Mouse (Mus musculus) hematopoietic stem cell, adult 5-6 weeks (primary cell): ENCODE data around the gene Ccl7. TPM values are rescaled to one million over a fixed set of nuclear protein-coding genes. Genes with fewer than 3 reads are reported as not detected.

Source experiments
- ATAC-seq, 2 experiments: fragments of 125-278 bp in 1 of 2; replicated peaks in 1 of 2; 2 replicates each; pipeline ENCODE4 v1.8.0; 2016 to 2017; ENCODE audit warnings: inconsistent platforms in 2 of 2, mild to moderate bottlenecking in 2 of 2, moderate number of reproducible peaks in 2 of 2, low read depth in 1 of 2, moderate TSS enrichment in 1 of 2; ENCODE audit not compliant: low FRiP score in 2 of 2, poor library complexity in 2 of 2, severe bottlenecking in 2 of 2, insufficient read depth in 1 of 2, low TSS enrichment in 1 of 2
- total RNA-seq: library from RNA; stranded (forward); fragments of 172-1452, 232-1000 nt; gene quantifications from 2 replicates; pipeline ENCODE4 v1.2.3, GENCODE M21; 2017

The Ccl7 gene
- total RNA-seq, 1 experiment from 2014 or later = not detected

GRCm38 (mm10) chr11:82030171-82030570 lies 15.3 kb upstream of the Ccl7 start:
- ATAC-seq = no peak

GRCm38 (mm10) chr11:82032136-82032535 lies 13.4 kb upstream of the Ccl7 start:
- ATAC-seq = no peak

DNA sequence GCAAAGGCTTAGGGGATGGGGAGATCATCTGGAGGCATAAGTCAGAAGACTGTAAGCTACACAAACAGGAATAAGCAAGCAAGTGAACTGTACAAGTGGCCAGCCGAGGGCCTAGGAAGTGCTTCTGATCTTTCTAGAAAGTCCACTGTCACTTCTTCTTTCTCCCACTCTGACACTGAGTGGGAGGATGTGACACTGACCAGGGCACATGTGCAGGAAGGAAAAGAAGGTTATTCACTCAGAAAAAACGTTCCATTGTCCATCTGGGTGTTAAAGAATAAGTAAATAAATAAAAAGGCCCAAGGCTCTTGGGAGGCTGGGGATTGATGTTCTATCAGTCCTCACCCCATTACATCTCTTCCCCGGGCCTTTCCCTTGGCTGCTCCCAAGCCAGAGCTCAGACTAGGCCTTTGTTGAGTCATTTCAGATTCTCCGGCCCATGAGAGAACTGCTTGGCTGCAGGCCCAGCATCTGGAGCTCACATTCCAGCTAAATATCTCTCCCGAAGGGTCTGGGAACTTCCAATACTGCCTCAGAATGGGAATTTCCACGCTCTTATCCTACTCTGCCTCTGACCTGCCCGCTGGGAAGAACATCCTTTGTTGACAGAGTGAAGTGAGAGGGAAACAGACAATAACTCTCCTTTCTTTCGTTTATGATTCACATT lies 12.7 kb upstream of the Ccl7 start:
- no peak for ATAC-seq

DNA sequence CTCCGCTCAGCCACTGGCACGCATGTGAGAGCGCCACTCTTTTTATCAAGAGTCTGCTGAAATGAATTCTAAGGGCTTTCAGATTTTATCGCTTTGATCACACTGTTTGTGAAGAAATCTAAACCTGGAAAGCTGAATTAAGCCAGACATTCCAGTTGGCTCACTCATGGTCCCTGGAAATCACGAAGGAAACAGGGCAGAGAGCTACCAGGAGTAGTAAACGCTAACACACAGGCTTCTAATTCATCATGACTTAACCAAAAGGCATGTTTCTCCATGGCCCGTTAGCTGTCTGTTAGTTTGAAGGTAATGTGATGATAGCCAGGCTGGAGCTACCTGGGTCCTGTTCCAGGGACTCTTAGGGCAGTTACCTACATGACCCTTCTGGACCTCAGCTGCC lies 11.1 kb upstream of the Ccl7 start:
- no peak for ATAC-seq

DNA sequence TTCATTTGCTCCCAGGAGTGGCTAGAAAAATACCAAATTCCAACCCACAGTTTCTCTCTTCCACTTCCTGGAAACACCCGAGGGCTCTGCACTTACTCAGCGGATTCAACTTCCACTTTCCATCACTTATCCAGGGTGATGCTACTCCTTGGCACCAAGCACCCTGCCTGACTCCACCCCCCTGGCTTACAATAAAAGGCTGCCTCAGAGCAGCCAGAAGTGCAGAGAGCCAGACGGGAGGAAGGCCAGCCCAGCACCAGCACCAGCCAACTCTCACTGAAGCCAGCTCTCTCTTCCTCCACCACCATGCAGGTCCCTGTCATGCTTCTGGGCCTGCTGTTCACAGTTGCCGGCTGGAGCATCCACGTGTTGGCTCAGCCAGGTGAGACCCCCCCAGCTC lies 10.2 kb upstream of the Ccl7 start, which contains the start of gene Ccl2:
Gene Ccl2, plus strand, starts transcription at position 216 of the 400 bp plus-strand sequence.
- ATAC-seq = peak; percentile 92

DNA sequence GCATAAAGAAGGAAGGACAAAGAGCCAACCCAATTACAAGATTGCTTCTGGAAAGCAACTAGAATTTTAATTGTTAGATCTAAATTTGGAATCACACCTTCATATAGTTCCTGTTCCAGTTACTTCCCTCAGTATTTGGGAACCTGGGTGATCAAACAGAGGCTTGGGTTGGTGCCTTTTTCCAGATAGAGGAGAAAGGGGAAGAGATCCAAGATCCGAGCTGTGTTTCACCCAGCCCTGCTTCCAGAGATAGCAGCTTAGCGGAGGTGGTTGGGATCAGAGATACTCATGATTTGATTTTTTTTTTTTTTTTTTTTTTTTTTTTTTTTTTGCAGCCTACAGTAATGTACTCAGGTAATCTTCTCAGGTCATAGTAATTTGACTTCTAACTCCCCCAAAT lies 9.7 kb upstream of the Ccl7 start:
- ATAC-seq = no peak

DNA sequence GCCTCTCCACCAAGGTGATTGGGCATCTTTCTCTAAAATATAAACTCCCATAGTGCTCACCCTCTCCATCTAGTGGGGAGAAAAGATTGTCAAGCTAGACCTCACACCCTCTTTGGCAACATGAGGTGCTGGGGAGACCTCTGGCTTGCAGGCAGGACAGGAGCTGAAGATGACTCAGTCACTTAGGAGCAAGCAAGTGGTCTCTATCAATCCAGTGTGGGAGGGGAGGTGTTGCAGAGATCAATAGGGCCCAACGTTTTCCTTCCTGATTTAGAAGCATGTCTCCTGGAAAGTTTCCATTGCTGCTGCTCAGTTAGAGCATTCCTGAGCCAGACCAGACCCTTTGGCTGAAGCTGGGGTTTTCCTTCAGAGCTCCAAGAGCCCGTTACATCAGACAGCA lies 7.0 kb upstream of the Ccl7 start, which contains the start of gene Gm17268:
Gene Gm17268, minus strand, starts transcription at position 28 of the 400 bp plus-strand sequence.
- ATAC-seq = no peak

DNA sequence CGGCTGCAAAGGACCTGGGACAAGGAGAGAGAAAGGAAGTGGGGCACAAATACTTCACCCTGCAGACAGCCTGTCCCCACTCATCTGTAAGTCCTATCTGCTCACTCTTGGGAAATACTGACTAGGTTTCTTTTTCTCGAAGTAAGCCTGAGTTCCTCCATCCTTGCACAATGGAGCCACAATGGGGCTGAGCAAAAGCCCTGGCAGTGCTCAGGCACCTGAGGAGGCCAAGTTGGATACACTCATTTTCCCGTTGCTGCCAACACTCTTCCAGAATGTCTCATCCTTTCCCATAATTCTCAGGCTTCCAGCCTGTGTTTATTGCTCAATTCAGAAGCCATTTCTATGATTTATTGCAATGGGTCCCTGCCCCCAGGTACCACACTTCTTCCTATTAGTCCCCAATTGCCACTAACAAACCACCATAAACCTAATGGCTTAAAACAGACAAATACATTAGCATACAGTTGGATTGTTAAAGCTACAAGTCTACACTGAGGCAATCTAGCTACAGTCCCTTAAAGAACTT lies 6.3 kb upstream of the Ccl7 start:
- no peak for ATAC-seq

DNA sequence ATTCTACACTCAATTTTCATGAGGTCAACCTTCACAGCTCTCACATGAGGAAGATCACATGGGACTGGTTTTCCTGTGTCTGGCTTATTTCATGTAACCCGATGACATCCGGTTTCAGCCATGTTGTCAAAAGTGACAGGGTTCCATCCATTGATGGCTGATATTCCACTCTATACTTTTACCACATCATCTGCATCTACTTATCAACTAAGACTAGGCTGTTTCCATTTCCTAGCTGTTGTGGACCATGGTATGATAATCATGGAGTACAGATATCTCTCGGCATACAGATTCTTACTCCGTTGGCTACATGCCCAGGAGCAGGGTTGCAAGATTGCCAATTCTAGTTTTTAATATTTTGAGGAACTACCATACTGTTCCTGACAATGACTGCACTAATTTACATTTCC lies 3.8 kb upstream of the Ccl7 start:
- ATAC-seq = peak; percentile 52 to 71

- 0 out of 4 replicates have a peak, but pooled peaks of 1 of the 2 experiments have one; percentile 12 for ATAC-seq
These were observed 2.4 kb downstream of the Ccl7 start for GRCm38 (mm10) chr11:82047746-82048415.

GRCm38 (mm10) chr11:82053849-82054248 lies 8.3 kb downstream of the Ccl7 start:
- ATAC-seq = no peak

GRCm38 (mm10) chr11:82057646-82058045 lies 12.1 kb downstream of the Ccl7 start, which contains the start of gene Ccl11:
Gene Ccl11, plus strand, starts transcription at chr11:82057823.
- ATAC-seq = no peak

- ATAC-seq = no peak
These were observed 16.7 kb downstream of the Ccl7 start for GRCm38 (mm10) chr11:82062226-82062625.

GRCm38 (mm10) chr11:82063454-82063853 lies 17.9 kb downstream of the Ccl7 start:
- no peak for ATAC-seq

DNA sequence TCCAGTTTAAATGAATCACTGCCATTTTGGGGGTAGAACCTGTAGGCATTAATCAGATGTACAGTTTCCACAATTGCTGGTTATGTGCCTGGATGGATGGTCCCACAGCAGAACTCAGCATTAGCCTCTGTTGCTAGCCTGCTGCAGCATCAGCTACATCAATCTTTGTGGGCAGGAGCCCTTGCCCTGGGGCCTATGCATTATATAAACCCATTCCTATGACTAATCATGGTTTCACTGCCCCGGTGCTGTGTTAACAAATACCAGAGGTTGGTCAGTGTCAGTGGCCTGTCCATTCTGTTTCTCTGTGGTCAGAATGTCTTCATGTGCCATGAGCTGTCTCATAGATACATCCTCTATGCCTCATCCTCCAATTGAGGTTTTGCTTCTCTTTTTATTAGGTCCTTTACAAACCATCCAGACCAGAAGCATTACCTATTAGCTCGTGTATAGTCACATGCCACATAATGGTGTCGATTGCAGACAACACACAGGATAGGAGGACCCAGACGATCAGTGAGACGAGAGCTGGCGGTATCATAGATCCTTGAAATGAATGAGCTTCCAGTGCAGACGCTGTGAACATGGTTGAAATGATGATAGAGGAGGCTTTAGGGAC lies 21.6 kb downstream of the Ccl7 start:
- ATAC-seq = no peak

GRCm38 (mm10) chr11:82071076-82071475 lies 25.6 kb downstream of the Ccl7 start:
- no peak for ATAC-seq

DNA sequence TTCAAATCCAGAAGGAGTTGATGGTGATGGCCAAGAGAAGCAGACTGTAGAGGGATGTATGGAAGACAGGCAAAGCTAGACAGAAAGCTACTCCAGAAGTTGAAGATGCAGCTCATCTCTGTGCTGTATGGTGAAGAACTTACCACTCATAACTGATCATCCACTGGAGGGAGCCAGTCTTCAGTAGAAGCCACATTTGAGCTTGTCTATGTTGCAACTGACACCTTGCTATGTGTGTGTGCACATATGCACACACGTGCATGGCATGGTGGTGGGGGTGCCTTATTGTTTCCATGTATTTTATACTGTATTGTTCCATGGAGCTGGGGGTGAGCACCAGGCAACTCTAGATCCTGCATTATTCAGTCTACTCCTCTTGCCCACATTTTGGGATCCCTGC lies 26.9 kb downstream of the Ccl7 start:
- no peak for ATAC-seq

DNA sequence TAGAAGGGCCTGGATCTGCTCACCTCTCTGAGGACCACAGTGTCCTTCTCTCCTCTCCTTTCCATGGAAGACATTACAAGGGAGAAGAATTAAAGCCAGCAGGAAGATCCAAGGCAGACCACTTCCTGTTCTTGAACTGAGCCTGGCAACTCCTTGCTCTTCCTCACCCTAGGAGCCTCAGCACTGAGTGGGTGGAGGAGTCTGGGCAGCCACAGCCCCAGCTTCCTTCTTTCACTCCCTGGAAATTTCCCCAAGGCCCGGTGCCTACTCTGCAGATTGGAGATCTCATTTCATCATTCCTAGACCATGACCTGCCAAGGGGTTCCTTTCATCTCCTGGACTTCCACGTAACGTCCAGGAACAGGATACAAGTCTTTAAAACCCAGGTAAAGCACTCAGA lies 27.5 kb downstream of the Ccl7 start:
- no peak for ATAC-seq
